Mouse (Mus musculus): ENCODE measurements at regions not wholly inside any gene's neighbourhood (a gene's known extent, or its start where the extent isn't known, plus 50 kb on each side); places are given as distances from the start of the nearest gene placed in this dataset.
A peak's percentile ranks its signal among the peaks of the same experiment; 100 is the strongest.

GRCm38 (mm10) chr13:99695874-99696558, 179.7 kb upstream of the Map1b start:
- DNase-seq (no peak), ATAC-seq (no peak)
- Histone ChIP-seq H3K9ac (replicated peaks) (no peak overlapping the region), H3K36me3 (replicated peaks; ENCODE audit: insufficient read depth, low read length) (no peaks in the 10 kb centered on the region), H3K4me2 (ENCODE audit: low read depth, low read length) (no peak overlapping the region), H3K9me3 (ENCODE audit: low read length) (no peaks in the 10 kb centered on the region), H3K27me3 (ENCODE audit: insufficient read depth, low read length) (no peaks in the 10 kb centered on the region), H3K4me1 (ENCODE audit: insufficient read depth) (no peaks in the 10 kb centered on the region), H3K4me3 (ENCODE audit: low read depth, low read length) (no peak overlapping the region), H3K27ac (ENCODE audit: low read depth) (no peak overlapping the region)
- 60% methylated on average over 7 of the region's 7 CpGs for WGBS (ENCODE audit: insufficient replicate concordance)
- TF ChIP-seq EP300 (IDR thresholded peaks at IDR 0.05; ENCODE audit: low read depth): no peak
- no peak for TF ChIP-seq CTCF (IDR thresholded peaks at IDR 0.05; ENCODE audit: low read depth)

GRCm38 (mm10) chr13:99679934-99680333, 163.6 kb upstream of the Map1b start:
- DNase-seq: no peak
- no peak for ATAC-seq
- Histone ChIP-seq H3K27ac (ENCODE audit: low read depth) (no peak overlapping the region), H3K9me3 (ENCODE audit: low read length) (no peaks in the 10 kb centered on the region), H3K27me3 (ENCODE audit: insufficient read depth, low read length) (no peaks in the 10 kb centered on the region), H3K36me3 (replicated peaks; ENCODE audit: insufficient read depth, low read length) (no peaks in the 10 kb centered on the region), H3K4me3 (ENCODE audit: low read depth, low read length) (no peak overlapping the region), H3K9ac (replicated peaks) (no peak overlapping the region), H3K4me2 (ENCODE audit: low read depth, low read length) (no peak overlapping the region), H3K4me1 (ENCODE audit: insufficient read depth) (no peaks in the 10 kb centered on the region)
- WGBS (ENCODE audit: insufficient replicate concordance): 45% methylated on average over 3 of the region's 3 CpGs
- TF ChIP-seq CTCF (IDR thresholded peaks at IDR 0.05; ENCODE audit: low read depth): no peak
- TF ChIP-seq EP300 (IDR thresholded peaks at IDR 0.05; ENCODE audit: low read depth): no peak

DNA sequence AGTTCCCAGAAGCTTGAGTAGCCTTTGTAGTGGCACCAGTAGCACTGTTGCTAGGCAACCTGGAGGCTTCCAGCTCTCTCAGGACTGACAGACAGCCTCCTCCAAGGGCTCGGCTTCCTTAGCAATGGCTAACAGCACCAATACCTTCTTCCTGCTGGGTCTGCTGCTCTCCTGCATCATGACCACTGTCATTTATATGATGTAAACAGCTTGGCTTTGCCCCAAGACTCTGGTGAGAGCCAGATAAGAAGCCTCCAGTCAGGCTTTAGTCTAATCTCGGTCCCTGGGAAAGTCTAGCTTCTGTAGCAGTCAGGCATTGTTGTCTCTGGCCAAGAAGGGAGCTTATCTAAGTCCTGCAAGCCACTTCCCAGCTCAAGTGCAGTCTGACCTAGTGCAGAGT, 163.1 kb upstream of the Map1b start:
- Histone ChIP-seq H3K36me3 (replicated peaks; ENCODE audit: insufficient read depth, low read length) (no peaks in the 10 kb centered on the region), H3K9me3 (ENCODE audit: low read length) (no peaks in the 10 kb centered on the region), H3K27ac (ENCODE audit: low read depth) (no peak overlapping the region), H3K4me1 (ENCODE audit: insufficient read depth) (no peaks in the 10 kb centered on the region), H3K4me3 (ENCODE audit: low read depth, low read length) (no peak overlapping the region), H3K4me2 (ENCODE audit: low read depth, low read length) (no peak overlapping the region), H3K27me3 (ENCODE audit: insufficient read depth, low read length) (no peaks in the 10 kb centered on the region), H3K9ac (replicated peaks) (no peak overlapping the region)
- TF ChIP-seq EP300 (IDR thresholded peaks at IDR 0.05; ENCODE audit: low read depth) (peak; percentile 91), CTCF (IDR thresholded peaks at IDR 0.05; ENCODE audit: low read depth) (no peak)
- DNase-seq (peak; percentile 32), ATAC-seq (peak; percentile 88)
- WGBS (ENCODE audit: insufficient replicate concordance): 11% methylated on average over 2 of the region's 2 CpGs

GRCm38 (mm10) chr13:99676393-99676792, 160.1 kb upstream of the Map1b start:
- H3K27ac ChIP-seq (ENCODE audit: low read depth): no peak overlapping the region
- ATAC-seq (no peak), DNase-seq (no peak)
- no peak overlapping the region for H3K9ac ChIP-seq (replicated peaks)
- no peak overlapping the region for H3K4me2 ChIP-seq (ENCODE audit: low read depth, low read length)
- no peak for TF ChIP-seq EP300 (IDR thresholded peaks at IDR 0.05; ENCODE audit: low read depth)
- TF ChIP-seq CTCF (IDR thresholded peaks at IDR 0.05; ENCODE audit: low read depth): no peak
- no peaks in the 10 kb centered on the region for H3K4me1 ChIP-seq (ENCODE audit: insufficient read depth)
- H3K4me3 ChIP-seq (ENCODE audit: low read depth, low read length): no peak overlapping the region
- H3K9me3 ChIP-seq (ENCODE audit: low read length): no peaks in the 10 kb centered on the region
- no peaks in the 10 kb centered on the region for H3K27me3 ChIP-seq (ENCODE audit: insufficient read depth, low read length)
- H3K36me3 ChIP-seq (replicated peaks; ENCODE audit: insufficient read depth, low read length): no peaks in the 10 kb centered on the region
- WGBS (ENCODE audit: insufficient replicate concordance): 14% methylated on average over 1 of the region's 1 CpGs

DNA sequence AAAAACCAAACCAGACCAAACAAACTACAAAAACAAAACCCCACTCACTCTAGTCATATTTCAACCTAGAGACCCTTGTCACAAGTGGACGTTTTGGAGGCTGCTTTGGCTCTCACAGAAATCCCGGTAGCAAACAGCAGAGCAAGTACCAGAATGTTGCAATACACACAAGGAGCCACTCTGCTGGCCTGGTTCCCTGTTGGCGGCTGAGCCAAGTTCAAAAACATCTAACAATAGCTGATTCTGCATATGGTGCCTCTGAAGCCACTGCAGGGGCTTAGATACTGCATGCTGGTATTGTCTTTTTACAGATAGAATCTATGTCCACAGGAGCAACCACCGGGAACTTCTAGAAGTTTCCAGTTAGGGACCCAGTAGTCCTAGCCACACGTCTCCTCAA, 159.6 kb upstream of the Map1b start:
- H3K4me3 ChIP-seq (ENCODE audit: low read depth, low read length): no peak overlapping the region
- H3K36me3 ChIP-seq (replicated peaks; ENCODE audit: insufficient read depth, low read length): no peaks in the 10 kb centered on the region
- ATAC-seq: no peak
- no peak overlapping the region for H3K27ac ChIP-seq (ENCODE audit: low read depth)
- DNase-seq: no peak
- no peak overlapping the region for H3K9ac ChIP-seq (replicated peaks)
- TF ChIP-seq CTCF (IDR thresholded peaks at IDR 0.05; ENCODE audit: low read depth) (no peak), EP300 (IDR thresholded peaks at IDR 0.05; ENCODE audit: low read depth) (no peak)
- H3K4me1 ChIP-seq (ENCODE audit: insufficient read depth): no peaks in the 10 kb centered on the region
- no peaks in the 10 kb centered on the region for H3K9me3 ChIP-seq (ENCODE audit: low read length)
- no peak overlapping the region for H3K4me2 ChIP-seq (ENCODE audit: low read depth, low read length)
- 61% methylated on average over 5 of the region's 5 CpGs for WGBS (ENCODE audit: insufficient replicate concordance)
- no peaks in the 10 kb centered on the region for H3K27me3 ChIP-seq (ENCODE audit: insufficient read depth, low read length)

DNA sequence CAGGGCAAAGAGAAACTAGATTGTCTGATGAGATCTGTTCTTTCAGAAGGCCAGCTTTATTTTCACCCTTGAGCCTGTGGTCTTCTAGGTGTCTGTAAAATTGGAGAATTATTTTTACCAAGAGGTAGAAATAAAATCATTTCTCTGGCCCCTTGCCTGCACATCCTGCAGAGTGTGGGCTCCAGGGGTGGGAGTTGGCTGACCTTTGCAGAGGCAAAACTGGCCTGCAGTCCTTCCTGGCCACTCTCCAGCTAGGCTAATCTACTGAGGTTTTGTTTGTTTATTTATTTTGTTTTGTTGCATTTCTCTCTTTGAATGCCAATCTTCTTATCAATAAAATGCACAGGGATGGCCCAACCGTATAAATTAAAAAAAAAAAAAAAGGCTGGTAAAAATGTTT, 156.4 kb upstream of the Map1b start:
- 34% methylated on average over 1 of the region's 1 CpGs for WGBS (ENCODE audit: insufficient replicate concordance)
- TF ChIP-seq CTCF (IDR thresholded peaks at IDR 0.05; ENCODE audit: low read depth) (no peak), EP300 (IDR thresholded peaks at IDR 0.05; ENCODE audit: low read depth) (no peak)
- no peaks in the 10 kb centered on the region for H3K4me1 ChIP-seq (ENCODE audit: insufficient read depth)

More for the DNA sequence above, 156.4 kb upstream of the Map1b start:
- H3K27ac ChIP-seq (ENCODE audit: low read depth): no peak overlapping the region
- no peaks in the 10 kb centered on the region; the same call in 1 of the 2 replicates for H3K27me3 ChIP-seq (ENCODE audit: insufficient read depth, low read length)
- ATAC-seq (no peak), DNase-seq (no peak)
- no peak overlapping the region for H3K9ac ChIP-seq (replicated peaks)
- no peaks in the 10 kb centered on the region for H3K9me3 ChIP-seq (ENCODE audit: low read length)
- H3K4me2 ChIP-seq (ENCODE audit: low read depth, low read length): no peak overlapping the region
- no peaks in the 10 kb centered on the region for H3K36me3 ChIP-seq (replicated peaks; ENCODE audit: insufficient read depth, low read length)
- no peak overlapping the region for H3K4me3 ChIP-seq (ENCODE audit: low read depth, low read length)

Measured in liver, postnatal 0 days (tissue).